ENCODE assay signal across 22 mouse cellular contexts in genomic region chrX:10734874-10735273, GRCm38 (mm10). TPM values are rescaled to one million over a fixed set of nuclear protein-coding genes. Genes with fewer than 3 reads are reported as not detected.
DNase-seq lines count a peak whose midpoint lies in the region; ATAC-seq and TF ChIP-seq lines count a peak whose summit lies in the region.
"Had no signal": no experiment of that assay in that cellular context is flagged by ENCODE, and none has a peak within 500 bp of the region (broad histone marks: within the 10 kb centered on the region; RNA-seq: fewer than 3 reads in every experiment).

No protein-coding gene starts in this region.

- WGBS in kidney, adult 2 months, result 75% methylated on average over 1 of the region's 1 CpGs
- WGBS in kidney, embryonic 15.5 days, result 64% methylated on average over 1 of the region's 1 CpGs
- 41% methylated on average over 1 of the region's 1 CpGs for WGBS in lung, embryonic 15.5 days
- WGBS in lung, postnatal 0 days, result 83% methylated on average over 1 of the region's 1 CpGs
- WGBS in liver, embryonic 13.5 days (ENCODE audit: insufficient replicate concordance), result 27% methylated on average over 1 of the region's 1 CpGs

- no peak for ATAC-seq in kidney, embryonic 15.5 days (replicated peaks; ENCODE audit: low FRiP score)
- no peak for ATAC-seq in lung, embryonic 15.5 days (ENCODE audit: borderline replicate concordance, extremely low read depth, low FRiP score, low TSS enrichment)
- ATAC-seq in lung, postnatal 0 days, result no peak
- peak; percentile 65; the same call in 1 of the 2 replicates for ATAC-seq in liver, embryonic 13.5 days (ENCODE audit: low read depth)
- ATAC-seq in megakaryocyte-erythroid progenitor cell, adult 5-6 weeks (replicated peaks; ENCODE audit: low FRiP score, low TSS enrichment, poor library complexity, severe bottlenecking), result peak; percentile 59; the same call in 1 of the 2 replicates
- ATAC-seq: forebrain, embryonic 14.5 days; forebrain, postnatal 0 days had no signal

- no peak for TF ChIP-seq EP300 in lung, postnatal 0 days (IDR thresholded peaks at IDR 0.05)

- DNase-seq in kidney, adult 2 months, result no peak
- DNase-seq in lung, postnatal 0 days (ENCODE audit: low spot score), result no peak
- DNase-seq in liver, embryonic 13.5 days, result no peak
- DNase-seq in gastrocnemius, postnatal 36 days, result no peak
- no peak for DNase-seq in spleen, adult 18-20 months
- DNase-seq: B cell, adult 2 months; cerebellum, adult 11 months; cerebellum, adult 2 months; forebrain, postnatal 0 days; gastrocnemius, postnatal 25 days had no signal

- peaks cover 5% of the 10 kb centered on the region for H3K4me1 ChIP-seq in kidney, adult 2 months (ENCODE audit: control insufficient read depth, insufficient read depth, low read length)
- H3K4me1 ChIP-seq in kidney, embryonic 15.5 days, result no peaks in the 10 kb centered on the region
- peaks cover 9% of the 10 kb centered on the region for H3K4me1 ChIP-seq in lung, embryonic 15.5 days
- no peaks in the 10 kb centered on the region for H3K4me1 ChIP-seq in lung, postnatal 0 days (ENCODE audit: insufficient read depth, low read depth, low read length)
- peaks cover 9% of the 10 kb centered on the region for H3K4me1 ChIP-seq in liver, embryonic 13.5 days (replicated peaks)
- H3K4me1 ChIP-seq: embryonic facial prominence, embryonic 12.5 days; embryonic facial prominence, embryonic 15.5 days; heart, embryonic 10.5 days had no signal

- H3K27ac ChIP-seq in kidney, adult 2 months (ENCODE audit: insufficient read depth, low read depth, low read length), result 0 out of 2 replicates have a peak overlapping the region, but pooled peaks have one; percentile 45
- H3K27ac ChIP-seq in kidney, embryonic 15.5 days, result no peak overlapping the region
- H3K27ac ChIP-seq in lung, embryonic 15.5 days, result peak overlapping the region; percentile 47; the same call in 1 of the 2 replicates
- no peak overlapping the region for H3K27ac ChIP-seq in lung, postnatal 0 days (ENCODE audit: low read length)
- no peak overlapping the region for H3K27ac ChIP-seq in liver, embryonic 13.5 days
- H3K27ac ChIP-seq: embryonic facial prominence, embryonic 12.5 days; embryonic facial prominence, embryonic 15.5 days; heart, adult 2 months; heart, embryonic 10.5 days; hindbrain, embryonic 14.5 days had no signal

- H3K4me3 ChIP-seq in kidney, adult 2 months (ENCODE audit: insufficient read depth, low read depth, low read length), result no peak overlapping the region
- no peak overlapping the region for H3K4me3 ChIP-seq in kidney, embryonic 15.5 days (replicated peaks)
- no peak overlapping the region for H3K4me3 ChIP-seq in lung, embryonic 15.5 days
- no peak overlapping the region for H3K4me3 ChIP-seq in lung, postnatal 0 days (ENCODE audit: low read depth, low read length)
- H3K4me3 ChIP-seq in liver, embryonic 13.5 days (replicated peaks), result no peak overlapping the region
- H3K4me3 ChIP-seq: embryonic facial prominence, embryonic 12.5 days; embryonic facial prominence, embryonic 15.5 days; heart, adult 2 months; heart, embryonic 10.5 days; heart, embryonic 13.5 days had no signal

- H3K36me3 ChIP-seq in kidney, adult 2 months (ENCODE audit: control insufficient read depth, insufficient read depth, low read length), result no peaks in the 10 kb centered on the region
- no peaks in the 10 kb centered on the region for H3K36me3 ChIP-seq in kidney, embryonic 15.5 days
- no peaks in the 10 kb centered on the region for H3K36me3 ChIP-seq in lung, embryonic 15.5 days
- H3K36me3 ChIP-seq in lung, postnatal 0 days (ENCODE audit: insufficient read depth, low read length), result no peaks in the 10 kb centered on the region
- H3K36me3 ChIP-seq in liver, embryonic 13.5 days, result no peaks in the 10 kb centered on the region
- H3K36me3 ChIP-seq: embryonic facial prominence, embryonic 12.5 days; embryonic facial prominence, embryonic 15.5 days; G1E; heart, embryonic 10.5 days; heart, embryonic 13.5 days had no signal

- no peak for TF ChIP-seq POLR2A in kidney, adult 2 months (IDR thresholded peaks at IDR 0.05; ENCODE audit: low read depth, low read length)

- no peak overlapping the region for H3K9ac ChIP-seq in kidney, embryonic 15.5 days
- no peak overlapping the region for H3K9ac ChIP-seq in lung, embryonic 15.5 days
- no peak overlapping the region for H3K9ac ChIP-seq in lung, postnatal 0 days (replicated peaks; ENCODE audit: low read depth)
- no peak overlapping the region for H3K9ac ChIP-seq in liver, embryonic 13.5 days
- H3K9ac ChIP-seq: embryonic facial prominence, embryonic 12.5 days; embryonic facial prominence, embryonic 15.5 days; forebrain, postnatal 0 days; heart, embryonic 13.5 days; hindbrain, embryonic 14.5 days had no signal

- no peaks in the 10 kb centered on the region for H3K27me3 ChIP-seq in kidney, adult 2 months (replicated peaks; ENCODE audit: control insufficient read depth, insufficient read depth, low read length)
- 0 out of 2 replicates have a peak, but pooled peaks cover 5% of the 10 kb centered on the region for H3K27me3 ChIP-seq in kidney, embryonic 15.5 days
- H3K27me3 ChIP-seq in lung, embryonic 15.5 days, result no peaks in the 10 kb centered on the region
- H3K27me3 ChIP-seq in lung, postnatal 0 days (replicated peaks; ENCODE audit: insufficient read depth, low read length), result no peaks in the 10 kb centered on the region
- no peaks in the 10 kb centered on the region for H3K27me3 ChIP-seq in liver, embryonic 13.5 days
- H3K27me3 ChIP-seq: CH12.LX; embryonic facial prominence, embryonic 12.5 days; embryonic facial prominence, embryonic 15.5 days; heart, embryonic 13.5 days had no signal

- no peak for TF ChIP-seq CTCF in kidney, adult 2 months (conservative IDR thresholded peaks at IDR 0.05; ENCODE audit: insufficient read depth, insufficient read length, low read depth, low read length)
- TF ChIP-seq CTCF in lung, postnatal 0 days (IDR thresholded peaks at IDR 0.05), result no peak

- no peaks in the 10 kb centered on the region for H3K9me3 ChIP-seq in kidney, embryonic 15.5 days (replicated peaks)
- H3K9me3 ChIP-seq in lung, embryonic 15.5 days, result no peaks in the 10 kb centered on the region
- H3K9me3 ChIP-seq in lung, postnatal 0 days (ENCODE audit: low read length), result no peaks in the 10 kb centered on the region
- H3K9me3 ChIP-seq in liver, embryonic 13.5 days (replicated peaks), result no peaks in the 10 kb centered on the region
- H3K9me3 ChIP-seq: embryonic facial prominence, embryonic 12.5 days; embryonic facial prominence, embryonic 15.5 days; G1E; heart, embryonic 10.5 days; heart, embryonic 13.5 days had no signal

- intact Hi-C loops in gastrocnemius, postnatal 36 days (cut with DNase I), result no loop called here

- no peak overlapping the region for H3K4me2 ChIP-seq in kidney, embryonic 15.5 days
- H3K4me2 ChIP-seq in lung, embryonic 15.5 days, result no peak overlapping the region
- no peak overlapping the region for H3K4me2 ChIP-seq in lung, postnatal 0 days (replicated peaks; ENCODE audit: low read depth, low read length)
- H3K4me2 ChIP-seq in liver, embryonic 13.5 days, result no peak overlapping the region
- H3K4me2 ChIP-seq: embryonic facial prominence, embryonic 12.5 days; embryonic facial prominence, embryonic 15.5 days; heart, embryonic 13.5 days; hindbrain, embryonic 14.5 days had no signal

RNA-seq across cellular contexts. Expression of gene Mid1ip1, which starts 20.1 kb away (rescaled TPM):
- polyA plus RNA-seq in kidney, adult 2 months (2012; rRNA removed), result 30.0 and 34.7 TPM in 2 replicates
- polyA plus RNA-seq in kidney, embryonic 15.5 days (2015; fragmentation: Nextera tagmentation; extraction: Ambion mirVana), result 47.6 and 49.5 TPM in 2 replicates
- polyA plus RNA-seq in lung, embryonic 15.5 days (2015; fragmentation: Nextera tagmentation; extraction: Ambion mirVana), result 115 and 119 TPM in 2 replicates
- polyA plus RNA-seq in lung, postnatal 0 days (2015; fragmentation: Nextera tagmentation; extraction: Ambion mirVana), result 243 and 301 TPM in 2 replicates
- 41.9 and 42.0 TPM in 2 replicates for polyA plus RNA-seq in liver, embryonic 13.5 days (2015; fragmentation: Nextera tagmentation; extraction: Ambion mirVana)
- total RNA-seq in megakaryocyte-erythroid progenitor cell, adult 5-6 weeks (2014; fragmentation: Nextera tagmentation), result 15.3 and 28.9 TPM in 2 replicates
- total RNA-seq in megakaryocyte-erythroid progenitor cell, adult 5-6 weeks (2017), result 45.8 TPM in 2 replicates
- 10 to 100 TPM; 21.4 to 21.6 TPM for total RNA-seq in gastrocnemius, postnatal 36 days (2021)

Comparison
In these comparisons a context has a peak if more than half of its experiments do, and no peak if none do; other contexts are left out.
1. H3K27ac ChIP-seq: peak in kidney, adult 2 months (single experiment) and lung, embryonic 15.5 days (single experiment); none in kidney, embryonic 15.5 days (single experiment), lung, postnatal 0 days (single experiment) and liver, embryonic 13.5 days (single experiment).
2. ATAC-seq: peak in liver, embryonic 13.5 days (single experiment) and megakaryocyte-erythroid progenitor cell, adult 5-6 weeks (single experiment); none in kidney, embryonic 15.5 days (single experiment), lung, embryonic 15.5 days (single experiment) and lung, postnatal 0 days (single experiment).